Comparison of ENCODE assay signal across 8 mouse cellular contexts in the genomic region with DNA sequence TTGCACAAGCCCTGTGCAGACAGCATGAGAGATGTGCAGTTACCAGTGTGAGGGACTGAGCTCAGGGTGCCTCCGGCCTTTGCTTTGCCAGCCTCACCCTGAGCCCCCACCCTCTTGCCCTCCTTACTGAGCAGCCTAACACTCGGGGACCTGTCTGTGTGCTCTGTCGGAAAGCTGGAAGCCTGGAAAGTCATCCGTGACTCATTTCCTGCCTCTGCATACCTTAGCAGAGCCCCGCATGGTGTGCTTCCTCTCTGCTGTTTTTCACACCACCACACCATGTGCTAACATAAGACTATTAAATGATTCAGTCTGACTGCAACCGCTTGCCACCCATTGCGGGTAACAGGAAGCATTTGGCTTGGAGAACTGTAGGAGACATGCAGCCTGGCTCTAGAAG.
DNase-seq lines count a peak whose midpoint lies in the region; ATAC-seq and TF ChIP-seq lines count a peak whose summit lies in the region.

No protein-coding gene starts in this region.

- no peak overlapping the region for H3K4me2 ChIP-seq in forebrain, embryonic 14.5 days (ENCODE audit: low read length)
- no peak overlapping the region for H3K4me2 ChIP-seq in forebrain, embryonic 13.5 days
- no peak overlapping the region for H3K4me2 ChIP-seq in lung, embryonic 14.5 days
- no peak overlapping the region for H3K4me2 ChIP-seq in heart, embryonic 16.5 days (ENCODE audit: low read depth, low read length)

- WGBS in forebrain, embryonic 14.5 days, result 78% methylated on average over 7 of the region's 7 CpGs
- 83% methylated on average over 7 of the region's 7 CpGs for WGBS in forebrain, embryonic 13.5 days
- WGBS in lung, embryonic 14.5 days, result 56% methylated on average over 7 of the region's 7 CpGs
- 49% methylated on average over 7 of the region's 7 CpGs for WGBS in heart, embryonic 16.5 days

- no peak overlapping the region for H3K9ac ChIP-seq in forebrain, embryonic 14.5 days (ENCODE audit: low read length)
- no peak overlapping the region for H3K9ac ChIP-seq in forebrain, embryonic 13.5 days
- no peak overlapping the region for H3K9ac ChIP-seq in lung, embryonic 14.5 days
- H3K9ac ChIP-seq in heart, embryonic 16.5 days (ENCODE audit: low read length), result no peak overlapping the region

- H3K27ac ChIP-seq in forebrain, embryonic 14.5 days (ENCODE audit: low read depth, low read length), result no peak overlapping the region
- no peak overlapping the region for H3K27ac ChIP-seq in forebrain, embryonic 13.5 days
- no peak overlapping the region for H3K27ac ChIP-seq in lung, embryonic 14.5 days (ENCODE audit: low read depth)
- no peak overlapping the region for H3K27ac ChIP-seq in heart, embryonic 16.5 days (ENCODE audit: low read length)

- H3K36me3 ChIP-seq in forebrain, embryonic 14.5 days (ENCODE audit: control insufficient read depth, insufficient read depth, low read length), result no peaks in the 10 kb centered on the region
- H3K36me3 ChIP-seq in forebrain, embryonic 13.5 days (ENCODE audit: poor library complexity, severe bottlenecking), result no peaks in the 10 kb centered on the region
- no peaks in the 10 kb centered on the region for H3K36me3 ChIP-seq in lung, embryonic 14.5 days (ENCODE audit: insufficient read depth)
- H3K36me3 ChIP-seq in heart, embryonic 16.5 days (ENCODE audit: control insufficient read depth, insufficient read depth), result no peaks in the 10 kb centered on the region

- H3K4me1 ChIP-seq in forebrain, embryonic 14.5 days (ENCODE audit: control insufficient read depth, insufficient read depth, low read length), result peaks cover 3% of the 10 kb centered on the region
- peaks cover 26% of the 10 kb centered on the region for H3K4me1 ChIP-seq in forebrain, embryonic 13.5 days
- no peaks in the 10 kb centered on the region for H3K4me1 ChIP-seq in lung, embryonic 14.5 days (ENCODE audit: insufficient read depth)
- H3K4me1 ChIP-seq in heart, embryonic 16.5 days (ENCODE audit: control insufficient read depth, insufficient read depth, low read length), result no peaks in the 10 kb centered on the region

- peak; percentile 33 for DNase-seq in forebrain, embryonic 14.5 days (ENCODE audit: low spot score)
- DNase-seq in lung, embryonic 14.5 days, result peak; percentile 49
- no peak for DNase-seq in lung, postnatal 36 days
- no peak for DNase-seq in urinary bladder, adult 18-20 months (ENCODE audit: low spot score in 2 of 2)
- DNase-seq in lung, postnatal 10 days, result no peak

- H3K9me3 ChIP-seq in forebrain, embryonic 14.5 days (replicated peaks; ENCODE audit: control insufficient read depth, low read length), result 0 out of 2 replicates have a peak, but pooled peaks cover 2% of the 10 kb centered on the region
- no peaks in the 10 kb centered on the region for H3K9me3 ChIP-seq in forebrain, embryonic 13.5 days (replicated peaks)
- H3K9me3 ChIP-seq in lung, embryonic 14.5 days (ENCODE audit: low read depth, low read length), result no peaks in the 10 kb centered on the region
- 0 out of 2 replicates have a peak, but pooled peaks cover 3% of the 10 kb centered on the region for H3K9me3 ChIP-seq in heart, embryonic 16.5 days (replicated peaks; ENCODE audit: control insufficient read depth, low read length)

- H3K27me3 ChIP-seq in forebrain, embryonic 14.5 days (replicated peaks; ENCODE audit: control insufficient read depth, insufficient read depth, low read length), result peaks cover 12% of the 10 kb centered on the region; the same call in 1 of the 2 replicates
- H3K27me3 ChIP-seq in forebrain, embryonic 13.5 days, result peaks cover 47% of the 10 kb centered on the region
- no peaks in the 10 kb centered on the region for H3K27me3 ChIP-seq in lung, embryonic 14.5 days (ENCODE audit: insufficient read depth, low read length)
- H3K27me3 ChIP-seq in heart, embryonic 16.5 days (ENCODE audit: control insufficient read depth, insufficient read depth, low read length), result no peaks in the 10 kb centered on the region

- H3K4me3 ChIP-seq in forebrain, embryonic 14.5 days (ENCODE audit: low read depth, low read length), result no peak overlapping the region
- H3K4me3 ChIP-seq in forebrain, embryonic 13.5 days, result no peak overlapping the region
- H3K4me3 ChIP-seq in lung, embryonic 14.5 days (ENCODE audit: low read depth, low read length), result no peak overlapping the region
- H3K4me3 ChIP-seq in heart, embryonic 16.5 days (ENCODE audit: low read length), result no peak overlapping the region

- no peak for TF ChIP-seq CTCF in lung, embryonic 14.5 days (IDR thresholded peaks at IDR 0.05; ENCODE audit: low read depth)

- ATAC-seq in forebrain, embryonic 14.5 days, result no peak
- ATAC-seq in forebrain, embryonic 13.5 days, result no peak
- ATAC-seq in lung, embryonic 14.5 days (ENCODE audit: insufficient read depth), result peak; percentile 66; the same call in 1 of the 2 replicates
- peak; percentile 65; the same call in 1 of the 2 replicates for ATAC-seq in heart, embryonic 16.5 days (replicated peaks; ENCODE audit: extremely low read depth, insufficient read depth, low FRiP score)
- ATAC-seq in megakaryocyte progenitor cell, adult 5-6 weeks (replicated peaks; ENCODE audit: poor library complexity), result peak; percentile 84

Comparison
In these comparisons a context has a peak if more than half of its experiments do, and no peak if none do; other contexts are left out.
1. DNase-seq: peak in forebrain, embryonic 14.5 days (single experiment) and lung, embryonic 14.5 days (single experiment); none in lung, postnatal 36 days (single experiment), urinary bladder, adult 18-20 months (0 of 2) and lung, postnatal 10 days (single experiment).
2. ATAC-seq: peak in lung, embryonic 14.5 days (single experiment), heart, embryonic 16.5 days (single experiment) and megakaryocyte progenitor cell, adult 5-6 weeks (single experiment); none in forebrain, embryonic 14.5 days (single experiment) and forebrain, embryonic 13.5 days (single experiment).